Mouse (Mus musculus) megakaryocyte, adult 5-6 weeks (primary cell): ENCODE measurements around the gene Ubxn10. TPM values are rescaled to one million over a fixed set of nuclear protein-coding genes. Genes with fewer than 3 reads are reported as not detected.

Experiments
- ATAC-seq: 2 replicates; pipeline ENCODE4 v1.8.0; 2016; ENCODE audit warnings: mild to moderate bottlenecking, inconsistent platforms; ENCODE audit not compliant: poor library complexity, severe bottlenecking
- total RNA-seq, 2 experiments: library from RNA; stranded (forward) in 1 of 2; stranded (reverse) in 1 of 2; fragments of 153-499, 151-499 nt in 1 of 2; fragments of 221-1000, 200-1000 nt in 1 of 2; gene quantifications; 2 replicates each; pipeline versions ENCODE4 v1.2.3 to v1.2.4; 2015 to 2017

Ubxn10 gene
- not detected in 2 replicates for total RNA-seq (2015)
- total RNA-seq (2017), result not detected in 2 replicates

GRCm38 (mm10) chr4:138737031-138737430 lies at the start of gene Ubxn10:
Gene Ubxn10 (minus strand): TSS chr4:138737167.
- no peak for ATAC-seq

DNA sequence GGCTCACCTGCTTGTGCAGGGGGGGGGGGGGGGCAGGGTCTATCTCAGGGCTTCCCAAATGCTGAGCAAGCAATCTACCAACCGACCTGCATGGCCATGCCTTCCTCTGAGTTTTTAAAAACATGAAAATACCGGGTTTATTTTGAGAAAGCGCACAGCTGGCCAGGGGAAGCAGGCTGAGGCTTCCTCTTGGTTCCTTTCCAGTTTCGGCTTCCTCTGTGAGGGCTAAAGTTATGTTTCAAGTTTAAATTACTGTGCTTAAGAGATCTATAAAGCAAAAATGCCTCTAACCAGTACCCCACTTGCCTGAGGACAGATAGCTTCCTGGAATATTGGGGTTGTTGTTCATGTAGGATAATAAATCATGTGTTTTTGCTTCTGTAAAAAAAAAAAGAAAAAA lies 49.2 kb upstream of the Ubxn10 start:
- no peak for ATAC-seq

GRCm38 (mm10) chr4:138785721-138786120 lies 48.8 kb upstream of the Ubxn10 start:
- no peak for ATAC-seq

DNA sequence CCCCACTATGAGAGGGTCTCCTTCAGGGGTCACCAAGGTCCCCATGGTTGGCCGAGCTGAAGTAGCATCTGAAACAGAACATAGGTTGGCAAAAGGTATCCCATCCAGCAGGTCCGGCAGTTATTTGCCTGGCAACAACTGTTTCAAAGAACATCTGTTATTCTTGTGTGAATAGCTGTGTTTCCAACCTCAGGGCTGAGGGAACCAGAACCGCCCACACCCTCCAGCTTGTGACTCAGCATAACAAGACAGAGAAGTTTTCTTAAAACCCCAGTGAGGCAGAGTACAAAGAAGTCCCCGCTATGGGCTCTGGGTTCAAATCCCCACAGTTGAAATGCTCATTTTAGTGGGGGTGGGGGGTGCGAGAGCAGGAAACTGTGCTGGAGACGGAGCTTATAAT lies 45.1 kb upstream of the Ubxn10 start:
- ATAC-seq, result no peak

- no peak for ATAC-seq
These were observed 43.3 kb upstream of the Ubxn10 start for GRCm38 (mm10) chr4:138780300-138780699.

GRCm38 (mm10) chr4:138777417-138778407 lies 40.7 kb upstream of the Ubxn10 start:
- no peak for ATAC-seq

DNA sequence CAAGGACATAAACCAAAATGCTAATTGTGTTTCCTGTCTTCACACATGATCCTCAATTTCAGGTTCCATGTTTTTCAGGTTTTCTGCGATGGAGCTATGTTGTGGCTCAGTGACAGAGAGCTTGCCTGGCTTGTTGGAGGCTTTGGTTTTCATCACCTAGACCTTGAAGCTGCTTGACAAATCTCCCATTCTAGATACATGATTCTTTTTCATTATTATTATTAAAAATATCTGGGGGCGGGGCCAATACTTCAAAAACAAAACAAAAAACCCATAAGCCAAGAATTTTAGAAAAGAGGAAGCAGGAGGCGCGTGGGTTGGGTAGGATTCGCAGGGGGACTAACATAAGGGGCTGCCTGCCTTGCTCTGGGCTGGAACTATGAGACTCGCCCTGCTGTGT lies 38.5 kb upstream of the Ubxn10 start, which contains the start of gene Pla2g2d:
TSS of gene Pla2g2d (plus strand) at position 301 of the 400 bp plus-strand sequence.
- ATAC-seq, result no peak

DNA sequence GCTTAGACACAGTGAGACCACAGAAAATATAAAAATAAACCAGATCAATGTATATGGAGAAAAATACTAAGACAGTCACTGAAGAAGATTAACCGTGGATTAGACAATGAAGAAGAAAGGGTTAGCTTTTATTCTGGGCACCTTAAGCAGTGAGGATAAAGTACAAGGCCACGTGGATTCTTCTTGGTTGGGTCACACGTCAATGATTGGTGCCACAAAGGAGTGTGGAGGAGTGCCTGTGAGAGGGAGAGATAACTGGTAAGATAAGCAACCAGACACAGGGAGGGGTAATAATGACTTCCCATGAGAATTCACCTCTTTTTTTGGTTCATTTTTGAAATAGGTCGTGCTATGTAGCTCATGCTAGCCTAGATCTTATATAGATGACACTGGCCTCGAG lies 35.4 kb upstream of the Ubxn10 start:
- no peak for ATAC-seq

GRCm38 (mm10) chr4:138771970-138772369 lies 35.0 kb upstream of the Ubxn10 start:
- ATAC-seq, result no peak

DNA sequence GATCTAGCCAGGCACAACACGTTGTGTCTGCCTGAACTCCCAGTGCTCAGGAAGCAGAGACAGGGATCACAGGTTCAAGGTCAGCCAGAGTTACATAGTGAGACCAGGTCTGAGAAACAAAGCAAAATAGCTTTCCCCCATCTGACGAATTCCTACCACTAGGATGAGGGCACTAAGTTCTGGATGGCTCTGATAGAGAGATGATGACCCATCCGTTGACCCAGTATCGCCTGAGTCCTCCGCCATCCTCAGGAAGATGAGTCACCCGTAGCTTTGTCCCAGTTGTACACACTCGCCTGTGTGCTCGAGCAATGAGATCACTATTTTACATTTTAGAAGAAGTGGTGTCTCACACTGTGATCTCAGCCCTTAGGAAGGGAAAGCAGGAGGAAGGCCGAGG lies 25.3 kb upstream of the Ubxn10 start:
- ATAC-seq, result no peak

- no peak for ATAC-seq
These were observed 20.4 kb upstream of the Ubxn10 start, which contains the start of gene Pla2g2f for GRCm38 (mm10) chr4:138757416-138757815. Gene Pla2g2f (minus strand): TSS chr4:138757626.

- ATAC-seq, result no peak
These were observed 19.0 kb upstream of the Ubxn10 start for GRCm38 (mm10) chr4:138755983-138756382.

DNA sequence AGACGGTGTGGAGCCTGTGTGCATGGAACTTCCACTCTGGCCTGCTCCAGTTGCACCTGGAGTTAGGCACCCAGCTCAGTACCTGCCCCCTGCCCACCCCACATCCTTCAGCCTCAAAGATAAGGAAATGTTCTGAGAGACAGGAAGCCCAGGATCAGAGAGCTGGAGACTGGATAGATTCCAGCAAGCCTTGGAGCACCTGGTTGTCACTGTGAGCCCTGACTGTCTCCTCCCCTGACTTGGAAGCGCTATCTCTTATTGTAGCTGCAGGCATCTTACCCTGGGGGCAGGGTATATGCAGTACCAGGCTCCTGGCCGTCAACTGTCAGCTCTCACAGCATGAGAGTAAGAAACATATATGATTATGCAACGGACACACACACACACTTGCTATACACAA lies 18.5 kb upstream of the Ubxn10 start:
- no peak for ATAC-seq

DNA sequence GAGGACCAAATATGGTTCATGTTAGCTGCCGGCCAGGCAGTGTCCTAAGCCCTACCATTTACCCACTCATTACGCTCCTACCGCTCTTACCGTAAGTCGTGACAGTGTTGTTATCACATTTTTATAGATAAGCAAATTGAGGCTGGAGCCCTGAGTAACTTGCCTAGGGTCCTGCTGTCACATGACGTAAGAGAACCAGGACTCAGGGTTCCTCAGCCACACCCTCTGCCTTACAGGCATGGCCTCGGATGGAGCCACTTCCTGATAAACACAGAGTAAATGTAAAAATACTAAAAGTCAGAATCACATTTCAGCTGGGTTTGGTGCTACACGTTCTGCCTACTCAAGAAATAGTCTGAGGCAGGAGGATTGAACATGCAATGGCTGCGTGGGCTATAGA lies 17.5 kb upstream of the Ubxn10 start:
- no peak for ATAC-seq

DNA sequence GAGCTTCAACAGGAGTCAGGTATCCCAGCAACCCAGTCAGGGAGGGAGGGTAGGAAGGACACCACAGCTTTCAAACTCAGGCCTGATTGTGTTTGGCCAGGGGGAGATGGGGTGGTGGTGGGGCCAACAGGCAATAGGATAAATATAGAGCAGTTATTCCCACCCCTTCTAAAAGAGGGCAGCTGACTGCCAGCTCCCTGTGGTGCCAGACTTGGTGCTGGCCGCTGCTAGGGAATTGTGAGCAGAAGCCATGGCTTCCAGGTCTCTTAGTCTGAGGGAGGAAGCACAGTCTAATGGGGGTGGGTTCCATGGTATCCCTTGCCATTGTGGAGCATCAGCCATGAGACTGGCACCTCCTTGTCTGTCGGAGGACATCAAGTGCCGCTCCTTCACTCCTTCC lies 16.6 kb upstream of the Ubxn10 start:
- no peak for ATAC-seq

- ATAC-seq, result no peak
These were observed 15.6 kb upstream of the Ubxn10 start for GRCm38 (mm10) chr4:138752603-138753002.

DNA sequence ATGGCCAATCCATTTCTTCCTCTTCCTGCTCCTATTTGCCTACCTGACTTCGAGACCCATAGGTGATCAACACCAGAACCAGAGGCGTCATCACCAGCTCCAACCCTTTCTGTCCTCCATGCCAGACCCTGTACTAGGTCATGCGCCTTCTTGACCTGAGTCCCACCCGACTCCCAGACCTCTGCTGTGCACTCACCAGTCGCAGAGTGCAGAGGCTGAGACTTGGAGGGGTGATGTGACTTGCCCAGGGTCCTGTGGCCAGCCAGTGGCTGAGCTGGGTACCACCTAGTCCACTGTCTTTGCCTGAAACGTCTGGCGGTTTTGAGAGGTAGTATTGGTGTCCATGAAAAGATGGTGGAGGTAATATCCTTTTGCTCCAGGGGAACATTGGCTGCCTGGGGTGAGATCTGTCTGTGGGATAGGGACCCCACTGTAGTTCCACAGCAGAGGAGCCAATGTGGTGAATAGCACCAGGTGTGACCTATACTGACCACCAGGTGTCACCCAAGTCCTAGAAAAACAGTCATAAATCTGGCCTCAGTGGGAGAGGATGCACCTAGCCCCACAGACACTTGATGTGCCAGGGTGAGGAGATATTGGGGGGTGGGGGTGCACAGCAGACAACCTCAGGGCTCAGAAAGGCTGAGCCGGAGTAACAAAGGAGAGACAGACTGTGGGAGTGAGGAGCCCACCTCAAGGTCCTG lies 11.6 kb upstream of the Ubxn10 start:
- ATAC-seq, result no peak

DNA sequence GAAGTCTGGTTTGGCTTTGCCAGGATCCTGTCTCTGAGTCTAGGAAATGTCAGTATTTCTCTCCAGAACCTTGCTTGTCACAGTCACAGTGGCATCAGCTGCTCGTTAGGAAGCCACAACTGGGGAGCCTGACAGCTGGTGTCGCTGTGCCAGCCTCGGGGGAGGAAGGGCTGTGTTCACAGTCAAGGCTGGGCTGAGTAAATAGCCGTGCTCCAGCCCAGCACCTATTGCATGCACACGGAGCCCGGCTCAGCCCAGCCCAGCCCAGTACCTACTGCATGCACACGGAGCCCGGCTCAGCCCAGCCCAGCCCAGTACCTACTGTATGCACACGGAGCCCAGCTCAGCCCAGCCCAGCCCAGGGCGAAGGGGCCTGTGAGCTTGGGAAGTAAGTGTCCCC lies 10.9 kb upstream of the Ubxn10 start:
- ATAC-seq, result no peak

GRCm38 (mm10) chr4:138746866-138747265 lies 9.9 kb upstream of the Ubxn10 start:
- ATAC-seq, result no peak

DNA sequence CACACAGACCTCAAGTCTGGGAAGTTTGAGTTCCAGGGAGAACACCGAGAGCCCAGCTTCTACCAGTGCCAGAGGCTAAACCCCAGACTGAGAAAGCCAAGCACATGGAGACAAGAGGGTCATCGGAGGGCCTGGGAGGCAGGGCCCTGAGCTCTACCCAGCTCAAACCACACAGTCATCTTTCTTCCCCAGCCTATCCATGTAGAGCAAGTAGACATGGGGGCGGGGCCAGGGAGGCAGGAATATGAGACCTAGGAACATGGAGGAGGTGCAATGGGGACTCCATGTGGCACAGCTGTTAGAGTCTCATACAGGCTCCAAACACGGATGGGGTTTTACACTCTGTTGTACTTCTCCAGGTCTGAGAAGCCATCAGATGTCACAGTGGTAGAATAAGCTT lies 8.9 kb upstream of the Ubxn10 start:
- ATAC-seq, result no peak

- no peak for ATAC-seq
These were observed 2.3 kb upstream of the Ubxn10 start for GRCm38 (mm10) chr4:138739136-138739851.
